Mouse (Mus musculus) frontal cortex, adult (tissue): ENCODE data around the gene Slc39a11.

Source experiments
- ATAC-seq: cut with Nextera tagmentation; 2 replicates; pipeline ENCODE4 v1.9.2; 2017; ENCODE audit warnings: mild to moderate bottlenecking, moderate library complexity, mixed read lengths; ENCODE audit not compliant: low TSS enrichment

The Slc39a11 gene

DNA sequence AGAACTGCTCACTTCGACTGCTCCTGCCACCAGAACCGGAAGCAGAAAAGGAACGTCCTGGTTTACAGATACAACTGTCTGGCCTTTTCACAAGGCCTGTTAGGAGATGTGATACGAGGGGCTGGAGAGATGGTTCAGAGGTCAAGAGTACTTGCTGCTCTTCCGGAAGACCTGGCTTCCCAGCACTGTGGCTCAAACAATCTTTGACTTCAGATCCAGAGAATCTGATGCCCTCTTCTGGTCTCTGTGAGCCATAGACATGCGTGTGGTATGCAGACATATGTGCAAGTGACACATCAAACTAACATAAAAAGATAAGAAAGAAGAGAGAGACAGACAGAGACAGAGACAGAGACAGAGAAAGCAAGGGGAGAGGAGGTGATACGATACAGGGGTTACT lies 17.6 kb downstream of the Slc39a11 start:
- no peak for ATAC-seq

- no peak; the same call in 1 of the 2 replicates for ATAC-seq
Observed at GRCm38 (mm10) chr11:113631862-113632261, 18.0 kb downstream of the Slc39a11 start.

DNA sequence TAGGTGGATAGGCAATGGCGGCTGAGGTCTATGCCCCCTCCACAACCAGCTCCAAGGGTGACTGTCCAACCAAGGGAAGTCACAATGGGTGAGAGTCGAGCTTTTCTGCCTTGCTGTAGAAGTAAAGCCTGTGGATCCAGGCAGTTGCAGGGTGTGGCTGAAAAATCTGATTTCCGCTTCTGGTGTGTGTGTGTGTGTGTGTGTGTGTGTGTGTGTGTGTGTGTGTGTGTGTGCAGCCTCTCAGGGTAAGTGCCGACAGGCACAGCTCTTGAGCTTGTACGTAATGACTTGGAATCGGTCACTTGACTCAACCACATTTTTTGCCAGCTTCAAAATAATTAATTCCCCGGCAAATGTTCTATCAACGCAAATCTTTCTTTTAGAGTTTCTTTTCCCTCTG lies 18.6 kb downstream of the Slc39a11 start:
- no peak for ATAC-seq

GRCm38 (mm10) chr11:113630642-113631041 lies 19.2 kb downstream of the Slc39a11 start:
- 0 out of 2 replicates have a peak, but pooled peaks have one; percentile 57 for ATAC-seq

GRCm38 (mm10) chr11:113627785-113628184 lies 22.1 kb downstream of the Slc39a11 start:
- ATAC-seq = no peak

GRCm38 (mm10) chr11:113625437-113625836 lies 24.4 kb downstream of the Slc39a11 start:
- ATAC-seq = no peak

- no peak for ATAC-seq
Observed at GRCm38 (mm10) chr11:113622028-113622427, 27.9 kb downstream of the Slc39a11 start.

GRCm38 (mm10) chr11:113621001-113621400 lies 28.9 kb downstream of the Slc39a11 start:
- no peak for ATAC-seq

GRCm38 (mm10) chr11:113619420-113620080 lies 30.3 kb downstream of the Slc39a11 start:
- ATAC-seq = peak; percentile 62

DNA sequence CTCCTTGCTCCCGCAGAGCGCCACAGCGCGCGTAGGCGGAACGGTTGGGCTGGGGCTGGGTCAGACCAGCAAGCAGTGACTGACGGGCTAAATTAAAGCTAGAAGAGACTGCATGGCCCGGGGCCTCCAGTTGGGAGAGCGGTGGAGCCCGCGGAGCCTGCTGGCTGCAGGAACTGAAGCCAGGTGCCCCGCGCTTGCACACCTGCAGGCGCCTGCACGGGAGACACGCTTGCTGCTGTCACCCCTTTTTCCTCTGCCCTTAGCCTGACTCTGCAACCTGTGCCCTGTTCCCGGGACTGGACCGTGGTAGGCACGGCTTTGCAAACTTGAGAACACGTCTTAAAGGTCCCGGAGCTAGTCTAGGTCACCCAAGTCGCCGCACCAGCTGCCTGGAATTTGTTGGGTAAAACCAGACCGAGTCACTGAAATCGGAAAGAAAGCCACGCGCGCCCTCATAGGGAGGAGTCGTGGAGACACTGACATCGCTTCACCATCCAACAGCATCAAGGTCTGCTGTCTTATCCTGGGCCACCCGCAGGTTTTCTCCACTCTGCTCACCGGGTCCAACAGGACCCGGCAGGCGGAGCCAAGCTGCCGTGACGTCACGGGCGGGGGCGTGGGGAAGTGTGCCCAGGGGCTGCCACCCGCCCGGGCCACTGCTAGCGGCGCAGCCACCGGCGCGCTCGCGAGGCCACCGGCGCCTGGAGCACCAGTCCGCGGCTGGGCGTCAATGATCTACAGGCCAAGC lies 31.0 kb downstream of the Slc39a11 start, which contains the start of gene Sstr2:
Sstr2 (plus strand) TSS at position 671 of the 748 bp plus-strand sequence.
- peak; percentile 80 for ATAC-seq

DNA sequence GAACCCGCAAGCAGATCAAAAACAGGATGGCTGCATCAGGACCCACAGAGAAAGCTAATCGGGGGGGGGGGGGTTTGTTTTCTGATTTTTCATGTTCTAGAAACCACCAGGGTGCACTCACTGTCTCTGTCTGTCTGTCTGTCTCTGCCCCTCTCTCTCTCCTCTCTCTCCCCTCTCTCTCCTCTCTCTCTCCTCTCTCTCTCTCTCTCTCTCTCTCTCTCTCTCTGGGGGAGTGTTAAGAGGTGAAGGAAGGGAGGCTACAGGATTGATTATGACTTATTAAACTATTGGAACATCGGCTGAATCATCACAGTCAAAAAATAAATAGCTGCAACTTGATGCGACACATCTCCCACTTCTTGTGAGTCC lies 31.6 kb downstream of the Slc39a11 start:
- no peak for ATAC-seq

DNA sequence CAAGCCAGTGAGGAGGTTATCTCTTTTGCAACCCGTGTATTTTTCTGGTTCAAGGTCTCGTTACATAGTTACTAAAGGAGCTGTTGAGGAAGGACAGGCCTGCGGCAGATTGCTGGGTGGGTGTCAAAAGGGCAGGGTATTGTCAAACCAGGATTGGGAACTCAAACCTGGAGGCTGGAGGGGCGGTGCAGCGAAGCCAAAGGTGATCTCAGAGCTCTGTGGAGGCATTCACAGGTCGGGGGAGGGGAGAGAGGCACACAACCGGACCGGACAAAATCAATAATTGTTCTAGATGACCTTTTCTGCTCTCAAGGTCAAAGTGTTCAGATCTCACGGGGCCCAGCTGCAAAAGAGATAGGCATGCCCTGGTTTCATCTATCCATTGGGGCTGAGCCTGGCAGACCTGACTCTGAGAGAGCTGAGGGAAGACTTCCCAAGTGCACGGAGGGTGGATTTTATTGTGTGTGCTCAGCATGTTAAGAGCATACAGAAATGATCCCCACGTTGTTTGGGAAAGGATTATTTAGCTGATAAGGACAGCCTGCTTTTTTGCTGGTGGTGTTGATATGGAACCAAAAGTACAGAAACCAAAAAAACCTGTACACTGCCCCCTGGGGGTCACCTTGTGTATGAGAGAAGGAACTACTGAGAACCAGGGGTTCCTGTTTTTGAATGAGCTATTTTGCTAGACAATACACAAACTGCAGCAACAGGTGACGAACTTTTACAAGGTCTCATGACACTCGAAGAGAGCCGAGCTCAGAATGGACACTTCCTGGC lies 32.6 kb downstream of the Slc39a11 start:
- ATAC-seq = 0 out of 2 replicates have a peak, but pooled peaks have one; percentile 32

GRCm38 (mm10) chr11:113614476-113614875 lies 35.4 kb downstream of the Slc39a11 start:
- no peak for ATAC-seq

GRCm38 (mm10) chr11:113611664-113612611 lies 37.9 kb downstream of the Slc39a11 start:
- ATAC-seq = peak; percentile 85

GRCm38 (mm10) chr11:113611112-113611646 lies 38.7 kb downstream of the Slc39a11 start:
- ATAC-seq = peak; percentile 71

DNA sequence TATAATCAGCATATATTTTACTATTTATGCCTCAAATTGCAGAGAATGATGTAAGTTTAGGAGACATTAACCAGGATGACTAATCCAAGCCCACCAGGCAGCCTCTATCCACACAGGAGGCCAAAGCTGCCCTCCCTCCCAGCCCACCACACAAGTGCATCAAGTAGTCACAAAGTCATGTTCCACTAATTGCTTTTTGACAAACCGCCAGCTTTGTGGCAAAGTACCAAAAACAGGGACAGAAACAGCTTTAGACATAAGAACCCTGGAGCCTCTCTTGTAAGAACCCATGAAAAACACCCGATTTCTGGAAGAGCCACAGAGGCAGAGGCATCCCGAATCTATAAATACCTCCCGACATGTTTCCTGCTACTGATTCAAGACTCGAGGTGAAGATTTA lies 39.6 kb downstream of the Slc39a11 start:
- no peak for ATAC-seq

GRCm38 (mm10) chr11:113609581-113609980 lies 40.3 kb downstream of the Slc39a11 start:
- ATAC-seq = no peak

GRCm38 (mm10) chr11:113607556-113607955 lies 42.3 kb downstream of the Slc39a11 start:
- ATAC-seq = no peak

DNA sequence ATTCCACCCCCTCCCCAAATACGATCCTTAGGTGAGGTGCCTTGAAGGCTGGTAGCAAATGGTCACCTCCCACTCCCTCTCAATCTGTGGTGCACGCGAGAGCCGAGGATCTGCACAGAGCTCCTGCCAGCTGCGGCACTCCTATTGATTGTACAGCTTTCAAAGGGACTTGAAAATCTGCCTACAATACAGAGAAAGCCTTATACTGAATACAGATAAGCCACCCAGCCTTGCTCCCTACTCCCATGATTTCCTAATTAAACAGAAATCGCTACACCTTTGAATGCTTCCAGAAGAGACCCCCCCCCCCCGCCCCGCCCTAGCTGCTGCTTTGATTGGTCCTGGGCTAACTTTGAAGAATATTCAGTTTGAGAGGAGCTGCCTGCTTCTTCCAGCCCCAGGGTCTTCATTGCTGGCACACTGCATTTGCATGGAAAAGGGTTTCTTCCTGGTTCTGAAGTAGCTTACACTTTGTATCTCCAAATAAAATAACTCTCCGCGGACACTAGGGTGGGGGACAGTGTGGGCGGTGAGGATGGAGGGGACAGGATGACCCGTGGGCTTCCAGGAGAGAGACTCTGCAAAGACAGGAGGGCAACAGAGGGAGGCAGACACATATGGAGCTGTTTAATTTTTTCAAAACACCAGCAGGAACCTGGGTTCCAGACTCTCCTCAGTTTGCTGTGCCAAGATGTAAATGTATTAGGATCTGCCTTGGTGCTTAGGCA lies 48.1 kb downstream of the Slc39a11 start:
- ATAC-seq = peak; percentile 69; the same call in 1 of the 2 replicates
